Mouse (Mus musculus) left cerebral cortex, adult 2 months (tissue): ENCODE results near the gene Defa30. TPM values are rescaled to one million over a fixed set of nuclear protein-coding genes. Genes with fewer than 3 reads are reported as not detected.
"Not testable (repeated sequence)": the region's sequence is repeated elsewhere in the genome, so short reads cannot be mapped to it uniquely, and the experiment has no call there.

Source experiments
- DNase-seq, 2 experiments: peaks; one replicate each; pipeline ENCODE4 v3.0.0; 2021 to 2022; ENCODE audit warnings: low spot score in 2 of 2, mixed read lengths in 1 of 2; ENCODE audit errors: extremely low spot score in 1 of 2
- H3K27ac ChIP-seq: fragments of 200-600 bp; 2 replicates; pipeline ENCODE4 v1.8.1; 2022
- H3K4me3 ChIP-seq: fragments of 200-600 bp; 2 replicates; pipeline ENCODE4 v1.8.1; 2022
- CTCF ChIP-seq: fragments of 200-600 bp; IDR thresholded peaks from 2 replicates; pipeline ENCODE4 v1.8.1; 2022; ENCODE audit warnings: antibody characterized with exemption, mild to moderate bottlenecking, moderate library complexity
- intact Hi-C: fragments of 180-260 bp; cut with DNase I; formaldehyde crosslinking; loops from one replicate; pipeline ENCODE4 v1.15.1; 2025
- long read RNA-seq, 2 experiments: library from polyadenylated mRNA; stranded (forward); transcript quantifications; one replicate each; pipeline ENCODE4 v2.0.0; 2021; ENCODE audit warnings: borderline mapping rate in 2 of 2
- total RNA-seq, 2 experiments: library from RNA; stranded (reverse); gene quantifications; 2 replicates each; pipeline ENCODE4 v1.2.3; 2021

The Defa30 gene
- not detected for total RNA-seq
- long read RNA-seq, experiment 1 = 0 reads
- long read RNA-seq, experiment 2 = 0 reads

DNA sequence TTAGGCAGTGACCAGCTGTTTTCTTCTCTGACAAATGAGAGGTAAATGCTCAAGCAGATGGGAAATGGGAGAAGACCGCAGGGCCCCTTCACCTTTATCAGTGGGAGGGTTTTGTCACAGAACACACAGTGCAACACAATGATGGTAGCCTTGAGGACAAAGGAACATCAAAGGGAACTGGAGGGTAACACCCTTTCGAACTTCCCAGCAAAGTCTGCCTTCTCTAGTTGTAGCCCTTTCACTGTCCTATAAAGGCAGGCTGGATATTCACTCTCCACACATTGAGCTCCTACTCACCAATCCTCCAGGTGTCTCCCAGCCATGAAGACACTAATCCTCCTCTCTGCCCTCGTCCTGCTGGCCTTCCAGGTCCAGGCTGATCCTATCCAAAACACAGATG is at the start of gene Defa30:
Defa30 (plus strand) TSS at position 301 of the 400 bp plus-strand sequence.
- not testable (repeated sequence) for DNase-seq

DNA sequence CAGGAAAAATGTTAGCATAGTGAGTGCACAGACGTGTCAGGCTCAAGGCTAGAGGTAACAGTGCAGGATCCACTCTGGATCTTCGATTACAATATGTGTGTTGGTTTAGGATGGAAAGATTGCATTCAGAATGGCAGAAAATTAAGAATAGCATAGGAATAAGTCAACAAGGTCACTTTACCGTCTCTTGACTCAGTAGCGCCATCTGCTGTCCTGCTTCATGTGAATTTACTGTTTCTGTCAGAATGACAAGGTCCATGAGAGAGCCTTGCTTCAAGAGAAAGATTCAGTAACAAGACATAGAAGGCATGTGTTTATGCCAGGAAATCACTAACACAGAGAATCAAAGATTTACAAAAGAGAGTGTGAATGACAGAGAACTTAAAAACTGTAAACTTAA is 41.3 kb upstream of the Defa30 start:
- intact Hi-C loops = no loop called here
- H3K27ac ChIP-seq = no peak overlapping the region
- no peak for TF ChIP-seq CTCF
- H3K4me3 ChIP-seq = no peak overlapping the region
- no peak for DNase-seq

More for the DNA sequence above, at the start of gene Defa30:
- H3K27ac ChIP-seq, intact Hi-C loops, H3K4me3 ChIP-seq: not testable (repeated sequence)

- intact Hi-C loops, DNase-seq, H3K27ac ChIP-seq, H3K4me3 ChIP-seq: not testable (repeated sequence)
Observed at GRCm38 (mm10) chr8:21095950-21096349, 38.5 kb upstream of the Defa30 start, which contains the start of gene Gm14851. TSS of gene Gm14851 (minus strand) at chr8:21096050.

DNA sequence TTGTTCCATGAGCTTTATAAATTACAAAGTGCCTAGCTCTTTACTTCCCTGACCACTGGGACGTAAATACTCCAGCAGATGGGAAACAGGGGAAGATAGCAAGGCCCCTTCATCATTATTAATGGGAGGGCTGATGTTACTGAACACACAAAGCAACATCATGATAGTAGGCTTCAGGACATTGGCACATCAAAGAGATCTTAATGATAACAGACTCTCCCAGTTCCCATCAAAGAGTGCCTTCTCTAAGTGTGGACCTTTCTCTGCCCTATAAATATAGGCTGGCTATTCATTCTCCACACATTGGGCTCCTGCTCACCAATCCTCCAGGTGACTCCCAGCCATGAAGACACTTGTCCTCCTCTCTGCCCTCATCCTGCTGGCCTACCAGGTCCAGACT is 27.5 kb downstream of the Defa30 start, which contains the start of gene Defa22:
Defa22 (plus strand) TSS at position 301 of the 400 bp plus-strand sequence.
- H3K27ac ChIP-seq, intact Hi-C loops, H3K4me3 ChIP-seq, DNase-seq: not testable (repeated sequence)

Other genes starting within 250 kb of the Defa30 start
- gene Defb33, start 242.0 kb upstream of the Defa30 start, total RNA-seq = not detected
- not detected for gene Gm15056, start 232.0 kb upstream of the Defa30 start, total RNA-seq
- gene Gm6040, start 212.6 kb upstream of the Defa30 start, total RNA-seq = not detected
- not detected for gene AY761185, start 189.9 kb upstream of the Defa30 start, total RNA-seq
- not detected for gene Defa21, start 109.1 kb upstream of the Defa30 start, total RNA-seq
- gene Defa23, start 79.6 kb upstream of the Defa30 start, total RNA-seq = not detected
- gene Defa35, start 69.6 kb upstream of the Defa30 start, total RNA-seq = not detected
- gene Defa25, start 50.2 kb upstream of the Defa30 start, total RNA-seq = not detected
- not detected for gene Gm14851, start 38.6 kb upstream of the Defa30 start, total RNA-seq
- gene Defa22, start 27.6 kb downstream of the Defa30 start, total RNA-seq = not detected
- gene Defa31, start 57.0 kb downstream of the Defa30 start, total RNA-seq = not detected
- not detected for gene Gm15293, start 66.9 kb downstream of the Defa30 start, total RNA-seq
- gene Gm15292, start 115.1 kb downstream of the Defa30 start, total RNA-seq = not detected
- not detected for gene Defa27, start 180.9 kb downstream of the Defa30 start, total RNA-seq
- gene Defa29, start 192.4 kb downstream of the Defa30 start, total RNA-seq = not detected
- not detected for gene Defa2, start 243.9 kb downstream of the Defa30 start, total RNA-seq